In genomic region chr10:117417772-117418667, GRCm38 (mm10) we compare ENCODE assay signal across 8 mouse cellular contexts. TPM values are rescaled to one million over a fixed set of nuclear protein-coding genes. Genes with fewer than 3 reads are reported as not detected.
A peak's percentile ranks its signal among the peaks of the same experiment; 100 is the strongest.
DNase-seq lines count a peak whose midpoint lies in the region; ATAC-seq and TF ChIP-seq lines count a peak whose summit lies in the region.

No protein-coding gene starts in this region.

- peak; percentile 89 for ATAC-seq in frontal cortex, adult (ENCODE audit: low TSS enrichment)
- peak; percentile 34; the same call in 1 of the 2 replicates for ATAC-seq in G1E (ENCODE audit: extremely low read depth, insufficient number of reproducible peaks, low FRiP score, poor library complexity, severe bottlenecking)
- peak; percentile 38; the same call in 1 of the 2 replicates for ATAC-seq in embryonic facial prominence, embryonic 14.5 days (ENCODE audit: low read depth)
- ATAC-seq in intestine, embryonic 14.5 days (replicated peaks; ENCODE audit: low FRiP score, low TSS enrichment, low read depth), result peak; percentile 52; the same call in 1 of the 2 replicates
- peak; percentile 83 for ATAC-seq in liver, embryonic 12.5 days
- peak; percentile 74 for ATAC-seq in neutrophil, adult 5-6 weeks (ENCODE audit: extremely low read depth, insufficient number of reproducible peaks, low FRiP score, poor library complexity, severe bottlenecking)

- no peak overlapping the region for H3K4me3 ChIP-seq in G1E (ENCODE audit: low read depth, low read length)
- H3K4me3 ChIP-seq in embryonic facial prominence, embryonic 14.5 days (ENCODE audit: low read depth, low read length), result peak overlapping the region; percentile 24
- H3K4me3 ChIP-seq in intestine, embryonic 14.5 days (ENCODE audit: low read depth, low read length), result peak overlapping the region; percentile 20
- peak overlapping the region; percentile 55 for H3K4me3 ChIP-seq in liver, embryonic 12.5 days

- no peaks in the 10 kb centered on the region for H3K9me3 ChIP-seq in G1E (replicated peaks)
- no peaks in the 10 kb centered on the region for H3K9me3 ChIP-seq in embryonic facial prominence, embryonic 14.5 days (ENCODE audit: control insufficient read depth, low read length)
- H3K9me3 ChIP-seq in intestine, embryonic 14.5 days (ENCODE audit: control insufficient read depth, low read length), result no peaks in the 10 kb centered on the region
- no peaks in the 10 kb centered on the region for H3K9me3 ChIP-seq in liver, embryonic 12.5 days (replicated peaks)

- H3K4me1 ChIP-seq in G1E (ENCODE audit: insufficient read depth, low read depth, low read length), result no peaks in the 10 kb centered on the region
- H3K4me1 ChIP-seq in embryonic facial prominence, embryonic 14.5 days (ENCODE audit: control insufficient read depth, insufficient read depth, low read length), result peaks cover 5% of the 10 kb centered on the region; the same call in 1 of the 2 replicates
- peaks cover 7% of the 10 kb centered on the region; the same call in 1 of the 2 replicates for H3K4me1 ChIP-seq in intestine, embryonic 14.5 days (replicated peaks; ENCODE audit: control insufficient read depth, insufficient read depth, low read length)
- peaks cover 27% of the 10 kb centered on the region for H3K4me1 ChIP-seq in liver, embryonic 12.5 days

- TF ChIP-seq CTCF in G1E (IDR thresholded peaks at IDR 0.05; ENCODE audit: low read depth, low read length), result no peak

- peak overlapping the region; percentile 15; the same call in 1 of the 2 replicates for H3K9ac ChIP-seq in embryonic facial prominence, embryonic 14.5 days (ENCODE audit: low read depth, low read length)
- no peak overlapping the region for H3K9ac ChIP-seq in intestine, embryonic 14.5 days (ENCODE audit: low read length)
- H3K9ac ChIP-seq in liver, embryonic 12.5 days, result peak overlapping the region; percentile 44

- peak overlapping the region; percentile 58 for H3K4me2 ChIP-seq in embryonic facial prominence, embryonic 14.5 days (ENCODE audit: low read depth, low read length)
- peak overlapping the region; percentile 58 for H3K4me2 ChIP-seq in intestine, embryonic 14.5 days (ENCODE audit: low read length)
- peak overlapping the region; percentile 75 for H3K4me2 ChIP-seq in liver, embryonic 12.5 days

- WGBS in embryonic facial prominence, embryonic 14.5 days, result 27% methylated on average over 18 of the region's 18 CpGs
- whole genome bisulfite sequencing in intestine, embryonic 14.5 days, result 21% methylated on average over 18 of the region's 18 CpGs
- WGBS in liver, embryonic 12.5 days (ENCODE audit: insufficient replicate concordance), result 7% methylated on average over 18 of the region's 18 CpGs

- no peak for DNase-seq in frontal cortex, postnatal 14 days (ENCODE audit: low spot score in 2 of 2)
- DNase-seq in G1E (ENCODE audit: low spot score), result no peak
- peak; percentile 67 for DNase-seq in embryonic facial prominence, embryonic 14.5 days (ENCODE audit: low spot score)
- peak; percentile 70 for DNase-seq in intestine, embryonic 14.5 days (ENCODE audit: low spot score)
- DNase-seq in adrenal gland, postnatal 36 days, result no peak

- no peaks in the 10 kb centered on the region for H3K36me3 ChIP-seq in G1E (replicated peaks)
- no peaks in the 10 kb centered on the region for H3K36me3 ChIP-seq in embryonic facial prominence, embryonic 14.5 days (ENCODE audit: control insufficient read depth, insufficient read depth, low read length)
- no peaks in the 10 kb centered on the region for H3K36me3 ChIP-seq in intestine, embryonic 14.5 days (ENCODE audit: control insufficient read depth, insufficient read depth, low read length)
- no peaks in the 10 kb centered on the region for H3K36me3 ChIP-seq in liver, embryonic 12.5 days

- no peak overlapping the region for H3K27ac ChIP-seq in embryonic facial prominence, embryonic 14.5 days (replicated peaks; ENCODE audit: low read depth, low read length)
- no peak overlapping the region for H3K27ac ChIP-seq in intestine, embryonic 14.5 days (ENCODE audit: low read depth)
- peak overlapping the region; percentile 74 for H3K27ac ChIP-seq in liver, embryonic 12.5 days

- H3K27me3 ChIP-seq in G1E (ENCODE audit: insufficient read depth, low read length), result peaks cover 7% of the 10 kb centered on the region
- no peaks in the 10 kb centered on the region; the same call in 1 of the 2 replicates for H3K27me3 ChIP-seq in embryonic facial prominence, embryonic 14.5 days (replicated peaks; ENCODE audit: control insufficient read depth, insufficient read depth, low read length)
- H3K27me3 ChIP-seq in intestine, embryonic 14.5 days (replicated peaks; ENCODE audit: control insufficient read depth, insufficient read depth, low read length), result no peaks in the 10 kb centered on the region
- H3K27me3 ChIP-seq in liver, embryonic 12.5 days (replicated peaks), result no peaks in the 10 kb centered on the region

RNA-seq across cellular contexts. Expression of gene Cpsf6, which starts 38.2 kb away (rescaled TPM):
- 232 and 244 TPM in 2 replicates for total RNA-seq in G1E (2014; fragmentation: Nextera tagmentation)
- 142 and 177 TPM in 2 replicates for total RNA-seq in G1E (2017)
- 285 and 393 TPM in 2 replicates for polyA plus RNA-seq in G1E (2012)
- polyA plus RNA-seq in embryonic facial prominence, embryonic 14.5 days (2014; fragmentation: Nextera tagmentation; extraction: Ambion mirVana), result 125 and 146 TPM in 2 replicates
- 150 and 169 TPM in 2 replicates for polyA plus RNA-seq in intestine, embryonic 14.5 days (2014; fragmentation: Nextera tagmentation; extraction: Ambion mirVana)
- 92.5 and 96.8 TPM in 2 replicates for polyA plus RNA-seq in liver, embryonic 12.5 days (2016; fragmentation: Nextera tagmentation; extraction: Ambion mirVana)
- total RNA-seq in neutrophil, adult 5-6 weeks (2017), result 121 and 129 TPM in 2 replicates
- 10 to 100 TPM; 61.3 to 77.6 TPM for total RNA-seq in adrenal gland, postnatal 36 days (2021)

Comparison
In these comparisons a context has a peak if more than half of its experiments do, and no peak if none do; other contexts are left out.
1. ATAC-seq: peak in every context shown above with its lines; median percentile 89 in frontal cortex, adult; 83 in liver, embryonic 12.5 days; 74 in neutrophil, adult 5-6 weeks; 52 in intestine, embryonic 14.5 days; 38 in embryonic facial prominence, embryonic 14.5 days; 34 in G1E.
2. DNase-seq: peak in embryonic facial prominence, embryonic 14.5 days (single experiment) and intestine, embryonic 14.5 days (single experiment); none in frontal cortex, postnatal 14 days (0 of 2), G1E (single experiment) and adrenal gland, postnatal 36 days (0 of 2).
3. Peak in every context shown above with its lines, with median percentiles within 50 percentile points of each other: H3K4me2 ChIP-seq.